Mouse (Mus musculus) C2C12 (cell line): ENCODE data around the gene Nf2.

Experiments used
- CEBPB ChIP-seq: IDR thresholded peaks from one replicate; pipeline ENCODE4 v1.6.1; 2011; ENCODE audit warnings: low read depth, mild to moderate bottlenecking, control low read depth, moderate library complexity
- CTCF ChIP-seq: IDR thresholded peaks from one replicate; pipeline ENCODE4 v1.5.1; 2011; ENCODE audit not compliant: control insufficient read depth, insufficient read depth, insufficient read length
- MAX ChIP-seq: IDR thresholded peaks from one replicate; pipeline ENCODE4 v1.6.1; 2011; ENCODE audit warnings: mild to moderate bottlenecking, control low read depth
- MYOD1 ChIP-seq: IDR thresholded peaks from one replicate; pipeline ENCODE4 v1.6.1; 2011; ENCODE audit warnings: low read depth; ENCODE audit not compliant: control insufficient read depth, insufficient read length
- MYOG ChIP-seq: IDR thresholded peaks from one replicate; pipeline ENCODE4 v1.6.1; 2011; ENCODE audit not compliant: control insufficient read depth, insufficient read length; ENCODE audit errors: extremely low read depth
- USF1 ChIP-seq: IDR thresholded peaks from one replicate; pipeline ENCODE4 v1.6.1; 2011; ENCODE audit warnings: low read depth, mild to moderate bottlenecking, control low read depth, moderate library complexity

GRCm38 (mm10) chr11:4783116-4783515, 66.2 kb downstream of the Nf2 start:
- TF ChIP-seq CTCF (no peak), CEBPB (no peak), MYOG (no peak), USF1 (no peak), MAX (no peak), MYOD1 (no peak)
